Mouse (Mus musculus) limb, embryonic 11.5 days (tissue): Measurements from ENCODE around the gene Uvrag. TPM values are rescaled to one million over a fixed set of nuclear protein-coding genes. Genes with fewer than 3 reads are reported as not detected.

ENCODE experiments used
- ATAC-seq: fragments of 200-750 bp; cut with Nextera tagmentation; 2 replicates; pipeline ENCODE4 v1.8.0; 2017; ENCODE audit warnings: low read depth; ENCODE audit not compliant: insufficient number of reproducible peaks, low FRiP score, low TSS enrichment
- DNase-seq: peaks from one replicate; pipeline ENCODE4 v3.0.0-alpha.2; 2015; ENCODE audit warnings: low spot score
- H3K27ac ChIP-seq: fragments of 300-500 bp; sonication (generic); replicated peaks from 2 replicates; pipeline ENCODE4 v1.5.1; 2014; ENCODE audit warnings: low read depth, mild to moderate bottlenecking, low read length
- H3K27me3 ChIP-seq: fragments of 300-500 bp; sonication (generic); 2 replicates; pipeline ENCODE4 v1.6.1; 2014; ENCODE audit warnings: mild to moderate bottlenecking, low read length, mixed read lengths; ENCODE audit not compliant: control insufficient read depth, insufficient read depth
- H3K36me3 ChIP-seq: fragments of 300-500 bp; sonication (generic); 2 replicates; pipeline ENCODE4 v1.6.1; 2014; ENCODE audit warnings: mild to moderate bottlenecking, low read length, moderate library complexity, mixed read lengths; ENCODE audit not compliant: control insufficient read depth, insufficient read depth
- H3K4me1 ChIP-seq: fragments of 300-500 bp; sonication (generic); 2 replicates; pipeline ENCODE4 v1.6.1; 2014; ENCODE audit warnings: low read length, mixed read lengths; ENCODE audit not compliant: control insufficient read depth, insufficient read depth
- H3K4me2 ChIP-seq: fragments of 300-500 bp; sonication (generic); 2 replicates; pipeline ENCODE4 v1.6.1; 2014; ENCODE audit warnings: low read depth, mild to moderate bottlenecking, moderate library complexity; ENCODE audit not compliant: severe bottlenecking
- H3K4me3 ChIP-seq: fragments of 300-500 bp; sonication (generic); 2 replicates; pipeline ENCODE4 v1.5.1; 2014; ENCODE audit warnings: low read depth, low read length
- H3K9ac ChIP-seq: fragments of 300-500 bp; sonication (generic); 2 replicates; pipeline ENCODE4 v1.6.1; 2014; ENCODE audit warnings: mild to moderate bottlenecking, low read length
- H3K9me3 ChIP-seq: fragments of 300-500 bp; sonication (generic); 2 replicates; pipeline ENCODE4 v1.6.1; 2016; ENCODE audit warnings: low read length; ENCODE audit not compliant: control insufficient read depth
- WGBS: fragments of 180-500 bp; shearing (Covaris S2); extraction: QIAGEN DNeasy Blood & Tissue Kit; methylation state at CpG from one replicate; pipeline ENCODE4 v1.1.7; 2014; 5-methylcytosine and 5-hydroxymethylcytosine counted together
- polyA plus RNA-seq: library from polyadenylated mRNA; unstranded; fragments of >200 nt; fragmentation: Nextera tagmentation; extraction: Ambion mirVana; gene quantifications from 2 replicates; pipeline ENCODE4 v1.2.1, GENCODE M21; 2014

Uvrag gene
- polyA plus RNA-seq, 1 experiment from 2014 or later: 11.8 TPM

DNA sequence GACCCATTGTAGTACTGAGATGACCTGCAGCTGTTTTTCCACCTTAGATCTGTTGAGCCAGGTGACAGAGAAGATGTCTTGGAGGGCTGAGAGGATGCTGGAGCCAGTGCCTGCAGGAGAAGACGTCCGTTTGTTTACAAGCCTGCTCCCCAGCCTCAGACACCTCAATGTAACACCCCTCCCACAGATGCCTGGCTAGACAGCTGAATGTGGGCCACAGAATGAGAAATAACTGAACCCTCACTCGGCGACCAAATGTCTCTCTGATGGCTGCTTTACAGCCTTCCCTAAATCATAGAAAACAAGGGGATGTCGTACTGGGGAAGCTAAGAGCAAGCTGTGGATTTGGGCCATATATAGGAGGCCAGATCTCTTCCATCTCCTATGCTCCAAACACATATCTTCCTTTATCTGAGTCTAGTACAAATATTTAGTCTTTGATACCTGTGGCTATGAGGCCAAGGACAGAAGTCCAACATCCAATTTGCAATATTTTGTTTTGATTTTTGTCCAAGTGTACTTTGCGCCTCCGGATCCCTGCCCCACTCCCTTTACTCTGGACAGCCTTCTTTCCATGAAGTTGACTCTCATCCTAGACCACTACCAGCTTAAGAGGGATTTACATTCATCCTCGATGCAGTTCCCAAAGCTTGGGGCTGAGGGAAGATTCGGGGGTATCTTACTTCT, 28.9 kb upstream of the Uvrag start:
- Histone ChIP-seq H3K9me3 (no peaks in the 10 kb centered on the region), H3K27ac (no peak overlapping the region), H3K9ac (no peak overlapping the region), H3K27me3 (no peaks in the 10 kb centered on the region), H3K36me3 (no peaks in the 10 kb centered on the region), H3K4me1 (no peaks in the 10 kb centered on the region), H3K4me3 (no peak overlapping the region), H3K4me2 (no peak overlapping the region)
- 71% methylated on average over 9 of the region's 9 CpGs for WGBS
- ATAC-seq (no peak), DNase-seq (no peak)

DNA sequence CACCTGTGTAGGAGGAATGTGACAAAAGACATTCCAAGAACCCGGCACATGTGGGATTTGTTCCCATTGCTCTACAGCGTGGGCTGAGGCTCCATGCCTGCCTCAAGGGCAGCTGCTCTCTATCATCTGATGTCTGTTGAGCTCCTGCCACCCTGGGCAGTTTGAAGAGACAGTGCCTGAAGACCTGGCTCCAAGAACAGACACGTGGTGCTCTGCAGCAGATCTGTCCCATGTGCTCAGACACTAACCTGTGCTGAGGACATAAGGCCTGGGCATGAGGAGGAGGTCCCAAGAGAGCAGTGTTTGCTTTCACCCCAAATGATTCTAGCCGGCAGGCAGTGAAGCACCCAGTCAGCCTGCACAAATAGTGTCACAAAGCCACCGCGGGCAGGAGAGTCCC, 27.8 kb upstream of the Uvrag start:
- Histone ChIP-seq H3K36me3 (no peaks in the 10 kb centered on the region), H3K27me3 (no peaks in the 10 kb centered on the region), H3K4me1 (no peaks in the 10 kb centered on the region), H3K9me3 (no peaks in the 10 kb centered on the region), H3K9ac (no peak overlapping the region), H3K27ac (no peak overlapping the region), H3K4me3 (no peak overlapping the region), H3K4me2 (no peak overlapping the region)
- ATAC-seq (no peak), DNase-seq (no peak)
- 79% methylated on average over 6 of the region's 6 CpGs for WGBS

DNA sequence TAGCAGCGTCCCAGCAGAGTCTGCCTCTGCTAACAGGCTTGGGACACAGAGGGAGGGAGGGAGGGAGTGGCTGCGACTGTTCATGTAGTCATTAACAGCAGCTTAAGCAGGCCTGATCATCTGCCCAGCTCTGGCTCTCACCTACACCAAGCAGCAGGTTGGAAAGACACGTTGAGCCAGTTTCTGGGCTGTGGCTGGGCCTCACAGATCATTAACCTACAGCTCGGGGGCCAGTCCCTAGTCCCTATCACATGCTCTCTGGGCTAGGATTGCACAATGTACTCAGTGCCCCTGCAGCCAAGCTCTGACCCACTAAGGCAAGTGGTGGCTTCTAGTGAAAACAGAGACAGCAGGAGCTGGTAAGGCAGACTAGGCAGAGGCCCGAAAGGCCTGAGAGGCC, 27.0 kb upstream of the Uvrag start:
- no peak for ATAC-seq
- Histone ChIP-seq H3K4me2 (no peak overlapping the region), H3K9ac (no peak overlapping the region), H3K36me3 (no peaks in the 10 kb centered on the region), H3K9me3 (no peaks in the 10 kb centered on the region), H3K27ac (no peak overlapping the region), H3K27me3 (no peaks in the 10 kb centered on the region), H3K4me3 (no peak overlapping the region), H3K4me1 (no peaks in the 10 kb centered on the region)
- DNase-seq: no peak
- WGBS: 47% methylated on average over 5 of the region's 5 CpGs

DNA sequence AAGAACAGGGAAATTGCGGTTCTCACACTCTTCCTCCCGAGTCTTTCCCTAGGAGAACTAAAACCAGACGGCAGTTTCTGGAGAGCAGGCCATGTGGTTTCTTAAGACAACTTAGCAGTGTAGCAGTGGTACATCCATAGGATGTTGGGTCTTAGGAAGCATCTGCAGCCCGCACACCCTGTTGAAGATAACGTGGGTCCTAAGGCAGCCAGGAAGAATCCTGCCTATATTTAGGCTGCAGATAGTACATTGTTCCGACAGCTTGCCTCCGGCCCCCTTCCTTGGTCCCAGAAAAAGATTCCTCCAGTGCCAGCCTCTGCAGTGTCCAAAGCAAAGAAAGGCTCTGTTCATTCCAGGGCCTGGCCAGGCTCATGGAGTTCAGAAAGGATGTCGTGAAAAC, 25.2 kb upstream of the Uvrag start:
- Histone ChIP-seq H3K27ac (no peak overlapping the region), H3K4me1 (no peaks in the 10 kb centered on the region), H3K27me3 (no peaks in the 10 kb centered on the region), H3K9ac (no peak overlapping the region), H3K4me3 (no peak overlapping the region), H3K36me3 (no peaks in the 10 kb centered on the region), H3K9me3 (no peaks in the 10 kb centered on the region), H3K4me2 (no peak overlapping the region)
- 77% methylated on average over 8 of the region's 8 CpGs for WGBS
- DNase-seq (no peak), ATAC-seq (no peak)

DNA sequence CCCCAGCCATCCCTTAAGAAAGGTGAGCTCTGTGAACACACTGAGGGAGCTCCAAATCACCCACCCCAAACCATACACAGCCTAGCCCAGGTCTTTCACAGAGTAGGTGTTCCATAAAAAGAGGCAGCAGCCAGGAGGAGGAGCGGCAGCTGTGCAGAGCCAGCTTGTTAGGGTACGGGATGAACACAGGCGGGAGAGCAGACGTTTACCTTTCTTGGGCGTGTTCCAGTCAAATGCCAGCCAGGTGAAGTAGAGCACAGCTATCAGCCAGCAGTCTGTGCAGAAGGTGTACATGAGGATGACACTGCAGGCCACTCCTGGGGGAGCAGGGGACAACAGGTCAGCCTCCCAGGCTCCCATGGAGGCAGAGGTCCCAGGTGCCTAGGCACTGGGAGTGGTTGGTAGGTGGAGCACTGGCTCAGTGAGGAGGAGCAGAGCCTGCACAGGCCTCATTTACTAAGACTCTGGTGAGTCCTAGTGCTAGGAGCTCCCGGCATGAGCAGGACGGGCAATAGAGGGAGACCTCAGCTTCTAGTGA, 24.0 kb upstream of the Uvrag start:
- Histone ChIP-seq H3K27ac (no peak overlapping the region), H3K9ac (no peak overlapping the region), H3K36me3 (no peaks in the 10 kb centered on the region), H3K4me3 (no peak overlapping the region), H3K4me1 (no peaks in the 10 kb centered on the region), H3K4me2 (no peak overlapping the region), H3K9me3 (no peaks in the 10 kb centered on the region), H3K27me3 (no peaks in the 10 kb centered on the region)
- ATAC-seq: no peak
- 77% methylated on average over 7 of the region's 7 CpGs for WGBS
- DNase-seq: no peak

DNA sequence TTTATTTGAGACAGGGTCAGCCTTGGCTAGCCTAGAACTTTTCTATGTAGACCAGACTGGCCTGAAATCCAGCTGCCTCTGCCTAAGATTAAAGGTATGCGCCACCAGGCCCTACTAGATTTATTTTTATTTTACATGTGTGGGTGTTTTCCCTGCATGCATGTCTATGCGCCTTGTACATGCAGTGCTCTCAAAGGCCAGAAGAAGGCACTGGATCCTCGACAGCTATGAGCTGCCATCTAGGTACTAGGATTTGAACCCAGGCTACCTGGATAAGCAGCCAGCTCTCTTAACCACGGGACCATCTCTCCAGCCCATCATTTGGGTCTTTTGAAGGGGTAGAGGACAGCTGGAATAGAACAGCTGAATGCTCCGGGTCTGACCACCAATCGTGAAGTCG, 21.5 kb upstream of the Uvrag start:
- no peak overlapping the region for H3K4me3 ChIP-seq
- no peak overlapping the region for H3K9ac ChIP-seq
- no peak for ATAC-seq
- no peak for DNase-seq
- no peaks in the 10 kb centered on the region for H3K9me3 ChIP-seq
- H3K27me3 ChIP-seq: no peaks in the 10 kb centered on the region
- no peak overlapping the region for H3K4me2 ChIP-seq
- no peaks in the 10 kb centered on the region for H3K4me1 ChIP-seq
- H3K36me3 ChIP-seq: no peaks in the 10 kb centered on the region
- 91% methylated on average over 7 of the region's 7 CpGs for WGBS
- H3K27ac ChIP-seq: no peak overlapping the region

DNA sequence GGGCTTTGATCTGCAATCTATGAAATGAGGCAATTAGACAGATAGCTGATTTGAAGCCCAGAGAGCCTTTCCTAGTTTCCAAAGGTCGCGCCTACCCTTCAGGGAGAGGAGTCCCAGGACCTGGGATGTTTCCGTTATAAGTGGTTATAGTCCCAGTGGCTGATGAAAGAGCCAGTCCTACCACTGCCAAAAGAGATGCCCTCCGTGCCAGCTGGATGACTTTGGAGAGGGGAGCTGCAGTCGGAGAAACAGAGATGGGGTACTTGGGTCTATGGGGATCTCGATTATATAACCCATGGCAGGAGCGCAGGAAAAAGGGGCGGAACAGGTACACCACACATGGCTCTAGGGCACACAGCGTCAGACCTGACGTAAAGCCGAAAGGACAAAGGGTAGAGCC, 21.0 kb upstream of the Uvrag start:
- Histone ChIP-seq H3K27me3 (no peaks in the 10 kb centered on the region), H3K27ac (no peak overlapping the region), H3K4me2 (no peak overlapping the region), H3K9ac (no peak overlapping the region), H3K36me3 (no peaks in the 10 kb centered on the region), H3K4me1 (no peaks in the 10 kb centered on the region), H3K4me3 (no peak overlapping the region), H3K9me3 (no peaks in the 10 kb centered on the region)
- WGBS: 80% methylated on average over 11 of the region's 11 CpGs
- no peak for DNase-seq
- no peak for ATAC-seq

DNA sequence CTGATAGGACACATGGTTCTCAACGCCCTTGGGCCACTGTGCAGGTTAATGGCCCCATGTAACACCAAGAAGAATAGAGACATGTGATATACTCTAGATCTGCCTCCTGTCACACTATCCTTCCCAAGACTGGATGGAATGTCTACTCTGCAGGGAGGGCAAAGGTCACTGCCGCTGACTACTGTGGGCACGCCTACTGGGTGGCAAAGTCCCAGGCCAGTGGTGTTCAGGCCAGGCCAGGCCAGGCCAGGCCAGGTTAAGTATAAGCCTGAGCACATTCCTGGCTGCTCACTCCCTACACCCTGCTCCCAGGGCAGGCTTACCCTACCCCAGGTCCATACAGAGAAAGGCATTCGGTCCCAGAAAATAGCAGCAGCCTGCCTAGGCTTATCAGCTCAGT, 20.6 kb upstream of the Uvrag start:
- H3K4me3 ChIP-seq: no peak overlapping the region
- H3K4me2 ChIP-seq: no peak overlapping the region
- ATAC-seq (peak; percentile 64; the same call in 1 of the 2 replicates), DNase-seq (no peak)
- H3K9ac ChIP-seq: no peak overlapping the region
- no peaks in the 10 kb centered on the region for H3K4me1 ChIP-seq
- no peaks in the 10 kb centered on the region for H3K9me3 ChIP-seq
- H3K27me3 ChIP-seq: no peaks in the 10 kb centered on the region
- H3K27ac ChIP-seq: no peak overlapping the region
- 39% methylated on average over 4 of the region's 4 CpGs for WGBS
- H3K36me3 ChIP-seq: no peaks in the 10 kb centered on the region

DNA sequence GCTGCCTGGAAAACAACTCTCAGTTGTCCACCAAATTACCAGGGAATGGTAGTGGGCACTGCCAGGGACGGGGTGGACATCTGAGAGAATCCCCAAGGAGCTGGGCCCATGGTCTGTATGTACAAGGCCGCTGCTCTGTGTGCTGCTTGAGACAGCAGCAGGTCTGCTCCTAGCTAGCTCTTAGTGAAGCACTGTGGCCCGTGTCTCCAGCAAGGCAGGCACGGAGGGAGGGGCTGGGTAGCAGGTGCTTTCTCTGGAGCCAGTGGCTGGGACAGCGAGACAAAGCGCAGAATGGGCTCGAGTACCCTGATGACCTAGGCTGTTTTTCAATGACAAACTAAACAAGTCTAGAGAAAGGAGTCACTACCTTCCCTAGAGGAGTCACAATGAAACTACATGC, 20.1 kb upstream of the Uvrag start:
- H3K4me2 ChIP-seq: no peak overlapping the region
- no peak overlapping the region for H3K9ac ChIP-seq
- no peaks in the 10 kb centered on the region for H3K36me3 ChIP-seq
- H3K4me3 ChIP-seq: no peak overlapping the region
- ATAC-seq (no peak), DNase-seq (no peak)
- no peaks in the 10 kb centered on the region for H3K9me3 ChIP-seq
- no peaks in the 10 kb centered on the region for H3K27me3 ChIP-seq
- H3K4me1 ChIP-seq: peaks cover 2% of the 10 kb centered on the region; the same call in 1 of the 2 replicates
- no peak overlapping the region for H3K27ac ChIP-seq
- 86% methylated on average over 7 of the region's 7 CpGs for WGBS
